Mouse (Mus musculus) heart, embryonic 12.5 days (tissue): ENCODE measurements at regions not wholly inside any gene's neighbourhood (a gene's known extent, or its start where the extent isn't known, plus 50 kb on each side); places are given as distances from the start of the nearest gene placed in this dataset.

Experiments
- ATAC-seq: fragments of 200-750 bp; cut with Nextera tagmentation; 2 replicates; pipeline ENCODE4 v1.8.0; 2017; ENCODE audit warnings: moderate TSS enrichment, moderate library complexity; ENCODE audit not compliant: insufficient number of reproducible peaks, low FRiP score
- H3K27ac ChIP-seq: fragments of 300-500 bp; sonication (generic); 2 replicates; pipeline ENCODE4 v1.5.1; 2016; ENCODE audit warnings: mild to moderate bottlenecking, moderate library complexity; ENCODE audit not compliant: poor library complexity, severe bottlenecking
- H3K27me3 ChIP-seq: fragments of 300-500 bp; sonication (generic); replicated peaks from 2 replicates; pipeline ENCODE4 v1.6.1; 2016; ENCODE audit warnings: mild to moderate bottlenecking, moderate library complexity
- H3K36me3 ChIP-seq: fragments of 300-500 bp; sonication (generic); 2 replicates; pipeline ENCODE4 v1.6.1; 2016; ENCODE audit warnings: mild to moderate bottlenecking, moderate library complexity
- H3K4me1 ChIP-seq: fragments of 300-500 bp; sonication (generic); replicated peaks from 2 replicates; pipeline ENCODE4 v1.6.1; 2016; ENCODE audit warnings: mild to moderate bottlenecking
- H3K4me2 ChIP-seq: fragments of 300-500 bp; sonication (generic); 2 replicates; pipeline ENCODE4 v1.6.1; 2016; ENCODE audit warnings: mild to moderate bottlenecking, moderate library complexity
- H3K4me3 ChIP-seq: fragments of 300-500 bp; sonication (generic); 2 replicates; pipeline ENCODE4 v1.5.1; 2016; ENCODE audit warnings: mild to moderate bottlenecking
- H3K9ac ChIP-seq: fragments of 300-500 bp; sonication (generic); 2 replicates; pipeline ENCODE4 v1.6.1; 2016; ENCODE audit warnings: mild to moderate bottlenecking, moderate library complexity
- H3K9me3 ChIP-seq: fragments of 300-500 bp; sonication (generic); replicated peaks from 2 replicates; pipeline ENCODE4 v1.6.1; 2016; ENCODE audit warnings: mild to moderate bottlenecking, moderate library complexity
- WGBS: fragments of 180-500 bp; shearing (Covaris S2); methylation state at CpG from one replicate; pipeline ENCODE4 v1.1.7; 2016; 5-methylcytosine and 5-hydroxymethylcytosine counted together

DNA sequence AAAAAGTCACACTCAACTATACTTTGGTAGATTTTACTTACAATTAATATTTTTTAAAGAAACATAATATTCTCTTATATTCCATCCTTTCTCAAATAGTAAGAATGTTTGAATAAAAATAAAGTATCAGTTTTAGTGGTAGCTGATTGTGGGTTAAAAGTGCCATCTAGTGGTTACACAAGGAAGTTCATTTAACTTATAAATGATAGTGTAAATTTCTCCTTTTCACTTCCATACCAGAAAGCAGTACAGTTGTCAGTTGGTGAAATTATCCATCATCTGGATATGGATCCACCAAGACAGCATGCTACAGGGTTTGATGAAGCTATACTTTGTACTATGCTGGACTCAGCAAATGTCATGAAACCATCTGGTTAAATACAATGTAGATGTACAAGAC lies 124.7 kb downstream of the Adamts1 start:
- Histone ChIP-seq H3K9me3 (no peaks in the 10 kb centered on the region), H3K4me2 (no peak overlapping the region), H3K9ac (no peak overlapping the region), H3K27ac (no peak overlapping the region), H3K4me3 (no peak overlapping the region), H3K4me1 (peaks cover 4% of the 10 kb centered on the region), H3K27me3 (no peaks in the 10 kb centered on the region), H3K36me3 (no peaks in the 10 kb centered on the region)
- no peak for ATAC-seq

DNA sequence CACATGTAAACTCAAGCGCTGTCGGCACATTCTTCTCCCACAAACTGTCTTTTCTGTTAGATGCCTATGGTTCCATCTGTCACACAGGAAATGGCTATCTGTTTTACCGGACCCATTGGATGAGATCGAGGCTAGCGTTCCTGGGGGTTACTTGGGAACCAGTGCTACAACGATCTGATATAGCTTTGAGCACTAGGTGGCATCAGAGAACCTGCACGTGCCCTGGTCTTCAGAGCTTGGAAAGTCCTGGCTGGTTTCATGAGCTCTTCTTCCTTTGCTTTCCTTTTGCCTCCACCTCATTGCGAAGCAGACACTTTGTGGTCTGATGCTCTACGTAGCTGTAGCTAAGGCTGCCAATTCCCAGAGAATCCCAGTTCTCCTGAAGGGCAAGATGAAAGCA lies 123.8 kb upstream of the Cyyr1 start:
- no peaks in the 10 kb centered on the region for H3K36me3 ChIP-seq
- peaks cover 4% of the 10 kb centered on the region for H3K4me1 ChIP-seq
- WGBS, result 20% methylated on average over 9 of the region's 9 CpGs
- no peak overlapping the region for H3K4me2 ChIP-seq
- H3K4me3 ChIP-seq, result no peak overlapping the region
- no peak overlapping the region for H3K9ac ChIP-seq
- H3K9me3 ChIP-seq, result no peaks in the 10 kb centered on the region
- no peak for ATAC-seq
- no peak overlapping the region for H3K27ac ChIP-seq
- H3K27me3 ChIP-seq, result no peaks in the 10 kb centered on the region

DNA sequence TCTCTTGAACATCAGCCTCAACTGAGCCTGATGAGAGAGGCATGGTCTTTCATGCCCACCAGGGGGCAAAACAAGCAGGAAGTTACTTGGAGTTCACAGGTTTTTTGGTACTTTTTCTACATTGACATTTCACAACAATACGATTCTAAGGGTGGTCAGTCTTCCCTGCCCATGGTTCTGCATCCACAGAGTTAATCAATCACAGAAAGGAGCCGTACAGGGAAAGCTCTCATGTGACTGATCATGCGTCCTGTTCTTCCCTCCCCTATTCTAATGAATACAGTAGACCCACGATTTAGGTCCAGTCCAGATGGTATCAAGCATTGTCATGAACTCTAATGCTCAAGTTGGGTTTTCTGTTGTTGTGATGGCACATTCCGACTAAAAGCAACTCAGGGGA lies 115.6 kb upstream of the Cyyr1 start:
- no peak overlapping the region for H3K27ac ChIP-seq
- 80% methylated on average over 5 of the region's 5 CpGs for WGBS
- H3K4me1 ChIP-seq, result no peaks in the 10 kb centered on the region
- H3K9ac ChIP-seq, result no peak overlapping the region
- no peak overlapping the region for H3K4me2 ChIP-seq
- ATAC-seq, result no peak
- no peaks in the 10 kb centered on the region for H3K9me3 ChIP-seq
- no peaks in the 10 kb centered on the region for H3K36me3 ChIP-seq
- H3K4me3 ChIP-seq, result no peak overlapping the region
- no peaks in the 10 kb centered on the region for H3K27me3 ChIP-seq

DNA sequence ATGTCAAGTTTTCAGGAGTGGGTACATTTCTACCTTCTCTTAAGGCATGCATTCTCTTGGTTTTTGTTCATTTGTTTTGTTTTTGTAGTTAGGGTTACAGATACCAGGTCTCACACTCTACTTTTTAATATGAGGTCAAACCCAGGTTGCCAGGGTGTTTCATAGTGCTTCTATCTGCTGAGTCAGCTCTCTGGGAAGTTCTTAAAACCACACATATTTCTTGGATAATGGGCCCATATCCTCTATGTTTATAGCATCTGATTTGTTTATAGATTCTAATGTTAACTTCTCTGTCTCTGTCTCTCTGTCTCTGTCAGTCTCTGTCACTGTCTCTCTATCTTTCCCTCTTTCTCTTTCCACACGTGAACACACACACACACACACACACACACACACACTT lies 114.6 kb upstream of the Cyyr1 start:
- H3K9ac ChIP-seq, result no peak overlapping the region
- H3K27me3 ChIP-seq, result no peaks in the 10 kb centered on the region
- no peak overlapping the region for H3K27ac ChIP-seq
- H3K4me1 ChIP-seq, result no peaks in the 10 kb centered on the region
- no peaks in the 10 kb centered on the region for H3K9me3 ChIP-seq
- H3K4me2 ChIP-seq, result no peak overlapping the region
- no peak for ATAC-seq
- WGBS, result 67% methylated on average over 1 of the region's 1 CpGs
- H3K36me3 ChIP-seq, result no peaks in the 10 kb centered on the region
- no peak overlapping the region for H3K4me3 ChIP-seq

DNA sequence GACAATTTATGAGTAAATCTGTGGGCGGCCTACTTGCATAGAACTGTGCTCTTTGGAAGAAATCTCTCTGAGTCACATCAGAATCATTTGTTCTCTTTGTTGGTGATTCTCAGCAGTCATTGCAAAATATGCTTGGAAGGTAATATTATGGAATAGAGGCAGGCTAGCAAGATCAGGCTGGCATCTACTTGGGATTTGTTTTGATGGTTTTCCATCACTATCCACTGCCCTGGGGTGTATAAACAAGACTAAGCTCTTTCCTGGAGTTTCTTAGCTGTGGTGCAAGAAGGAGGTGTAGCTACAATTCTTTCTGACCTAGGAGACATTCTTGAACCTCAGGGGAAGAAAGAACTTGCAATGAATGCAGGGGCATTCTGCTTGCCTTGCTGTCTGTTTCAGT lies 96.3 kb upstream of the Cyyr1 start:
- no peak overlapping the region for H3K4me2 ChIP-seq
- H3K36me3 ChIP-seq, result no peaks in the 10 kb centered on the region
- no peak for ATAC-seq
- no peaks in the 10 kb centered on the region for H3K9me3 ChIP-seq
- no peak overlapping the region for H3K4me3 ChIP-seq
- H3K27me3 ChIP-seq, result no peaks in the 10 kb centered on the region
- no peak overlapping the region for H3K9ac ChIP-seq
- no peak overlapping the region for H3K27ac ChIP-seq
- WGBS, result 85% methylated on average over 1 of the region's 1 CpGs
- no peaks in the 10 kb centered on the region for H3K4me1 ChIP-seq

DNA sequence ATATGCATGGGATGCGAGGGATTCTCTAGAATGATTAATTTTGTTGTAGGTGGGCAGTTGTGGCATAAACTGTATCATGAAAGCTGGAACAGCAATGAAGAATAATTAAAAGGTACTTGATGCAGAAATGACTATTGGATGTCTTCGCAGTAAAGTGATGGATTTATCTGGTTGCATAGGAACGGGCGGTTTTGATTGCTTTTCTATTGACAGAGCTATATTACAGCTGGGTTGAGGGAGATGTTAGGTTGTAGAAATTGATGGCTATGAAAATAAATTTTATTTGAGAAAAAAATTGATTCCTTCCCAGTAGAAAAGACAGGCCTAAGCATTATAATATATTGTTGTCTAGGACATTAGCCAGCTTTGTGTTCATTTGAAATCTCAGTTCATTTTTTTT lies 87.8 kb upstream of the Cyyr1 start:
- 88% methylated on average over 4 of the region's 4 CpGs for WGBS
- no peaks in the 10 kb centered on the region for H3K4me1 ChIP-seq
- no peak for ATAC-seq
- H3K4me2 ChIP-seq, result no peak overlapping the region
- H3K4me3 ChIP-seq, result no peak overlapping the region
- no peak overlapping the region for H3K9ac ChIP-seq
- no peak overlapping the region for H3K27ac ChIP-seq
- no peaks in the 10 kb centered on the region for H3K27me3 ChIP-seq
- no peaks in the 10 kb centered on the region for H3K9me3 ChIP-seq
- no peaks in the 10 kb centered on the region for H3K36me3 ChIP-seq

DNA sequence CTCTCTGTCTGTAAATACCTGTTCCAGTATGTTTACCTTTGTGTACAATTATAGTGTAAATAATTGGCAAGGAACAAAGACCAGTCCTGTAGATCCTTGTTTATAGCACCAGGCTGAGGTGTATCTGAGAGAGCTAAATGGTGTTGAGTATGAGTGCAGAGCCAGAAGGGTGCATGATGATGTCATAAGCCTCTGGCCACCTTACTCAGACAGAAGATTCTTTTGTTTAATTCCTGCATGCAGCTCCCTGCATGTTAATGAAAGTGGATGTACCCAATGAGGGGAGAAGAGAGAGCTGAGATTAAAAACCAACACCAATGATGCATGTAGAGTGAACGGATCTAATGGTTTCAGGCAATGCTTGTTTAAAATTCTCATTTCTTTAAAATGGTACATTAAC lies 83.9 kb upstream of the Cyyr1 start:
- Histone ChIP-seq H3K27ac (no peak overlapping the region), H3K9ac (no peak overlapping the region), H3K27me3 (no peaks in the 10 kb centered on the region), H3K4me3 (no peak overlapping the region), H3K4me2 (no peak overlapping the region), H3K4me1 (no peaks in the 10 kb centered on the region), H3K36me3 (no peaks in the 10 kb centered on the region), H3K9me3 (no peaks in the 10 kb centered on the region)
- no peak for ATAC-seq
- WGBS, result 76% methylated on average over 1 of the region's 1 CpGs

DNA sequence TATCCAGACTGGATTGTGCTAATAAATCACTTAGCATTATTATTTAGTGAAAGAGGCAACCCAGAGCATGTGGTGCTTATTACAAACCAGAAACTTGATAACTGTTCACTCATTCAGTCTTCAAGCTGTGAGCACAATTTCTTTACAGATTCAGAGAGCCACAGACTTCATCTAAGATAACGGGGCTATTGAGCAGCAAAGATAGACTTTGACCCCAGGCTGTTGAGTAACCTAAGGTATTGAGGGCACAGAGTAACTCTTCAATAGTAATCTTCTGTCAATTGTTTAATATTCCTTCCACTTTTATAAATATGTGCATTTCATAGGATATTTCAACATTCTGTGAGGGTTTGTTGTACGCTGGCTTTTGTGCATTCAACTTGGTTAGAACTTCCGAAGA lies 76.5 kb upstream of the Cyyr1 start:
- no peak overlapping the region for H3K9ac ChIP-seq
- no peaks in the 10 kb centered on the region for H3K9me3 ChIP-seq
- 82% methylated on average over 3 of the region's 3 CpGs for WGBS
- H3K27me3 ChIP-seq, result no peaks in the 10 kb centered on the region
- H3K4me1 ChIP-seq, result no peaks in the 10 kb centered on the region
- H3K4me3 ChIP-seq, result no peak overlapping the region
- H3K36me3 ChIP-seq, result no peaks in the 10 kb centered on the region
- no peak overlapping the region for H3K4me2 ChIP-seq
- no peak overlapping the region for H3K27ac ChIP-seq
- ATAC-seq, result no peak

DNA sequence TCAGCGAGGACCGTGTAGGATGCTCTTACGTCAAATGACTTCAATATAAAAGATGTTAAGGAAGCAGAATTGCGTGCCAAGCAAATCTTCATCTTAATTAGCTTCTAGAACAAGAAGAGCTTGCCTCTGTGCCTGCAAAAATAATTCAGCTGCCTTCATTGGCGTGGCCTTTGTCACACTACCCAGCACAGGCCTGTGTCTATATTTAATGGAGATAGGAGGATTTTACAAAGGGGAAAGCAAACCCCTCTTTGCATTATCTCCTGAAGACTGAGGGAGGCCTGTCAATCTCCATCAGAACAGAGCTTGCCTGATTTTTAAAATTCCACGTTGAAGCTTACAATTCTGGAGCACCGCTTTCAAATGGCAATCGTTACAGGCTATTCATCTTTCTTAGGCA lies 71.3 kb upstream of the Cyyr1 start:
- WGBS, result 72% methylated on average over 8 of the region's 8 CpGs

DNA sequence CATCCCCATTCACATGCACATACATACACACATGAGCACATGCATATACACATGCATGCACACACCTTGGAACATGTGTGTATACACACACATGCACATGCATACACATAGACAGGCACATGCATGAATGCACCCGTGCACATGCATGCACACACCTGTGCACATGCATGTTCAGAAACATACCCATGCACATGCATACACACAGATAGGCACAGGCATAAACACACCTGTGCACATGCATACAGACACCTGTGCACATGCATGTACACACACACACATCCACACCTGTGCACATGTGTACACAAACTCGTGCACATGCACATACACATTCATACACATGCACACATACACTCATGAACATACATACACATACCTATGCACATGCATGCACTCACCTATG lies 50.9 kb upstream of the Cyyr1 start:
- Histone ChIP-seq H3K4me3 (no peak overlapping the region), H3K36me3 (no peaks in the 10 kb centered on the region), H3K4me1 (no peaks in the 10 kb centered on the region), H3K9ac (no peak overlapping the region), H3K9me3 (no peaks in the 10 kb centered on the region), H3K27ac (no peak overlapping the region), H3K4me2 (no peak overlapping the region), H3K27me3 (no peaks in the 10 kb centered on the region)
- WGBS, result 67% methylated on average over 2 of the region's 2 CpGs
- ATAC-seq, result no peak

More for the DNA sequence above, 71.3 kb upstream of the Cyyr1 start:
- Histone ChIP-seq H3K36me3 (no peaks in the 10 kb centered on the region), H3K27me3 (no peaks in the 10 kb centered on the region), H3K27ac (no peak overlapping the region), H3K4me2 (no peak overlapping the region), H3K9me3 (no peaks in the 10 kb centered on the region), H3K4me3 (no peak overlapping the region), H3K9ac (no peak overlapping the region), H3K4me1 (no peaks in the 10 kb centered on the region)
- ATAC-seq, result no peak
